Mouse (Mus musculus): ENCODE data around the gene Bloc1s3. TPM values are rescaled to one million over a fixed set of nuclear protein-coding genes. Genes with fewer than 3 reads are reported as not detected.

Bloc1s3 gene
- total and polyA plus RNA-seq, 3 experiments = 4.9 to 8.0 (median 6.7) TPM

DNA sequence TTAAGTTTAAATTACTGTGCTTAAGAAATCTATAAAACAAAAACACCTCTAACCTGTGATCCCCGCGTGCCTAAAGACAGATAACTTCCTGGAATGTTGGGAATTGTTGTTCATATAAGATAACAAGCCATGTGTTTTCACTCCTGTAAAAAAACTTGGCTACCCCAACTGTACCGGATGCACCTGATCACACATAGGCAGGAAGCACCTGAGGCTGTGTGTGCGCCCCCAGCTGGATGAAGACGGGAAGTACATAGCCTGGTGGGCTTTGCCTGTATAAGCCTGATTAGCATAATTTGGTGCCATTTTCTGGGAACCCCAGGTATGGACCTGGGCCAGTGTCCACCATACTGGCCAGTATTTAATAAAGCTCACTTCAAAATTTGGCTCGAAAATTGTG lies 35.4 kb upstream of the Bloc1s3 start:
- TF ChIP-seq SMC3 (IDR thresholded peaks at IDR 0.05; ENCODE audit: low read depth, low read length) (peak; percentile 54), TCF12 (IDR thresholded peaks at IDR 0.05; ENCODE audit: low read depth, low read length) (peak; percentile 17; the same call in 1 of the 2 replicates), ELF1 (IDR thresholded peaks at IDR 0.05; ENCODE audit: low read depth, low read length) (0 out of 2 replicates have a peak, but pooled peaks have one; percentile 15), CTCF (conservative IDR thresholded peaks at IDR 0.05 in 1 of 2, IDR thresholded peaks at IDR 0.05 in 1 of 2; ENCODE audit: low read depth in 2 of 2, low read length in 2 of 2) (peak; percentile 39 to 58; a peak in 3 of 4 replicates), UBTF (IDR thresholded peaks at IDR 0.05; ENCODE audit: low read depth, low read length) (no peak), ZC3H11A (IDR thresholded peaks at IDR 0.05; ENCODE audit: low read depth, low read length) (no peak)
- Histone ChIP-seq H3K4me1 (ENCODE audit: control insufficient read depth in 1 of 2, insufficient read depth in 2 of 2) (peaks cover 3 to 45% of the 10 kb centered on the region in 2 experiments; a peak in 2 of 4 replicates), H3K9ac (ENCODE audit: insufficient read depth, low read depth) (no peak overlapping the region), H3K4me3 (replicated peaks in 1 of 3; ENCODE audit: low read depth in 2 of 3, low read length in 2 of 3, poor library complexity in 1 of 3) (no peak overlapping the region), H3K27ac (ENCODE audit: insufficient read depth, low read depth) (no peak overlapping the region), H3K27me3 (replicated peaks) (no peaks in the 10 kb centered on the region), H3K36me3 (replicated peaks in 1 of 2; ENCODE audit: control insufficient read depth in 1 of 2, insufficient read depth in 1 of 2, low read length in 1 of 2) (peaks cover 6 to 77% of the 10 kb centered on the region in 2 experiments), H3K79me2 (replicated peaks; ENCODE audit: control insufficient read depth, extremely low read depth, insufficient read depth, poor library complexity, severe bottlenecking) (peaks cover 16% of the 10 kb centered on the region), H3K9me3 (replicated peaks; ENCODE audit: low read length) (no peaks in the 10 kb centered on the region), H3K4me2 (ENCODE audit: insufficient read depth, low read depth, poor library complexity, severe bottlenecking) (no peak overlapping the region)
- dilution Hi-C loops (cut with MboI; ENCODE audit: extremely low pct_ligation_motif_present, extremely low pct_unique_long_range_greater_than_20kb, low sequenced_read_pairs) (no loop called here), in situ Hi-C loops (cut with MboI; ENCODE audit: low pct_ligation_motif_present, low pct_unique_long_range_greater_than_20kb, low sequenced_read_pairs) (loop anchor here (5.0 kb wide), 1 partner anchor 36 kb away; the partner anchor contains the start of genes Bloc1s3 and Trappc6a)
- peak; percentile 49 for DNase-seq (ENCODE audit: extremely low read depth)

GRCm38 (mm10) chr7:19542155-19542691 lies 34.1 kb upstream of the Bloc1s3 start:
- dilution Hi-C loops (cut with MboI; ENCODE audit: extremely low pct_ligation_motif_present, extremely low pct_unique_long_range_greater_than_20kb, low sequenced_read_pairs) (no loop called here), in situ Hi-C loops (cut with MboI; ENCODE audit: low pct_ligation_motif_present, low pct_unique_long_range_greater_than_20kb, low sequenced_read_pairs) (loop anchor here (5.0 kb wide), 1 partner anchor 35 kb away; the partner anchor contains the start of genes Bloc1s3 and Trappc6a)
- no peak overlapping the region for H3K4me3 ChIP-seq (replicated peaks in 1 of 3; ENCODE audit: low read depth in 2 of 3, low read length in 2 of 3, poor library complexity in 1 of 3)
- peaks cover 5 to 75% of the 10 kb centered on the region in 2 experiments for H3K36me3 ChIP-seq (replicated peaks in 1 of 2; ENCODE audit: control insufficient read depth in 1 of 2, insufficient read depth in 1 of 2, low read length in 1 of 2)
- H3K27me3 ChIP-seq (replicated peaks) = no peaks in the 10 kb centered on the region
- no peak for TF ChIP-seq SIN3A (IDR thresholded peaks at IDR 0.05; ENCODE audit: low read length)
- TF ChIP-seq JUN (IDR thresholded peaks at IDR 0.05; ENCODE audit: insufficient read depth, low read depth, low read length) = no peak
- no peak for TF ChIP-seq MAX (IDR thresholded peaks at IDR 0.05; ENCODE audit: low read length)
- TF ChIP-seq MXI1 (IDR thresholded peaks at IDR 0.05; ENCODE audit: low read depth, low read length) = no peak
- no peak for TF ChIP-seq POLR2AphosphoS2 (IDR thresholded peaks at IDR 0.05; ENCODE audit: low read depth, low read length)
- no peak for TF ChIP-seq POLR2A (IDR thresholded peaks at IDR 0.05; ENCODE audit: low read depth, low read length)
- TF ChIP-seq ZMIZ1 (IDR thresholded peaks at IDR 0.05; ENCODE audit: low read depth, low read length) = no peak
- TF ChIP-seq PAX5 (IDR thresholded peaks at IDR 0.05; ENCODE audit: low read length) = no peak
- no peak for TF ChIP-seq ELF1 (IDR thresholded peaks at IDR 0.05; ENCODE audit: low read depth, low read length)
- TF ChIP-seq IRF4 (IDR thresholded peaks at IDR 0.05; ENCODE audit: low read depth, low read length) = no peak
- H3K9ac ChIP-seq (ENCODE audit: insufficient read depth, low read depth) = no peak overlapping the region
- peaks cover 11% of the 10 kb centered on the region for H3K79me2 ChIP-seq (replicated peaks; ENCODE audit: control insufficient read depth, extremely low read depth, insufficient read depth, poor library complexity, severe bottlenecking)
- H3K9me3 ChIP-seq (replicated peaks; ENCODE audit: low read length) = no peaks in the 10 kb centered on the region
- DNase-seq (ENCODE audit: extremely low read depth) = no peak
- no peak overlapping the region for H3K4me2 ChIP-seq (ENCODE audit: insufficient read depth, low read depth, poor library complexity, severe bottlenecking)
- H3K4me1 ChIP-seq (ENCODE audit: control insufficient read depth in 1 of 2, insufficient read depth in 2 of 2) = peaks cover 8 to 52% of the 10 kb centered on the region in 2 experiments
- H3K27ac ChIP-seq (ENCODE audit: insufficient read depth, low read depth) = no peak overlapping the region

All from CH12.LX (cell line).